Mouse (Mus musculus) kidney, adult 2 months (tissue): ENCODE data around the gene Tiam1.

ENCODE experiments used
- CTCF ChIP-seq: fragments of 200-500 bp; conservative IDR thresholded peaks from 2 replicates; pipeline ENCODE4 v1.5.1; 2011; ENCODE audit warnings: low read depth, mild to moderate bottlenecking, control low read depth, low read length, moderate library complexity, mixed read lengths; ENCODE audit not compliant: insufficient read depth, insufficient read length
- POLR2A ChIP-seq: fragments of 200-500 bp; IDR thresholded peaks from one replicate; pipeline ENCODE4 v1.6.1; 2011; ENCODE audit warnings: low read depth, low read length, control low read depth

DNA sequence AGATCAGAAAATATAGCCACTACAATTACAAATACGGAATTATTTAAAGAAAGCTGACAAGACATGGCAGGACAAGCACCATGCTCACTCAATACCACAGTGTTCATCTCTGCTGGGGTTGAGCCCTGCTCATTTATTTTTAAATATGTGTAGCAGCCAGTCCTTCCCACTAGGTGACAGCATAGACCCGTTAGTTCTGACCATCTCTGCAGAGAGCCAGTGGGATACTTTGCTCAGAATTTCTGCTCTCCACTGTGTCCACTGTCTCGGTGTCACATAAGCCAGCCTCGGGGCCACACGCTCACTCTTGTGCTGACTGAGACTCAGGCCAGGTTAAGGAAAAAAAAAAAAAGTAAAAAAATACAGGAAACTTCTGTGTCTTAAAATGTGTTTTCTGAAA is 299.0 kb downstream of the Tiam1 start:
- TF ChIP-seq CTCF (peak; percentile 81), POLR2A (no peak)
